Mouse (Mus musculus): ENCODE results near the gene Fgf13.

The Fgf13 gene

DNA sequence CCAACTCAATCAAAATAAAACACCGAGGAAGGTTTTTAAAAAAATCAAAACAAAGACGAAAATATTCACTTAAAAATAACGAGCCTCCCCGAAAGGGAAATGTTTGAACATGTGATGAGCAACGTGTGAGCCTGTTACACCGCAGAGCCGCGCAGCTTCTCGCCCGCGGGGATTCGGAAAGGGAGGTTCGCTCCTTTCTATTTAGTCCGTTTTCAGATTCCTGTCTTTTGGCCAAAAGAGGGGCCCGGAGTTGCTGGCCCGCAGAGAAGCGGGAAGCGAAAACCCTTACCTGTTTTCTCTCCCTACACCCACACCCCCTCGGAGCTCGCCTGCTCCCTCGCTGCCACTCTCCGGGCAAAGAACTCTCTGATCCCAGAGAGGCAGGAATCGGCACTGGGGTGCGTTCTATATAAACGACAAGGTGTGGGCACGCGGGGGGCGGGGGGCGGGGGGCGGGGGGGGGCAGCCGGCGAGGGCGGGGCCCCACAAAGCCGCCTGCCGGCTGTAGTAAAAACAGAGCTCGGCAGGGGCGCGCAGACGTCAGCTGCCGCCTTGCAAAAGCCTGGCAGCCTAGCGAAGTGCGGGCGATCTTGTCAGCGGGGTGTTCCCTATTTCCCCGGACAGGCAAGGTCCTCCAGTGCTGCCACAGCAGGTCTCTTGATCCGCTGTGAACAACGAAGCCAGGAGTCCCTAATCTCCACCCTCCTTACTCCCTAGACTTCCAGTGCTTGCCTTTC lies at the start of gene Fgf13:
Fgf13 (minus strand) TSS at position 377 of the 737 bp plus-strand sequence.
- no peak for DNase-seq (ENCODE audit: low spot score)

DNA sequence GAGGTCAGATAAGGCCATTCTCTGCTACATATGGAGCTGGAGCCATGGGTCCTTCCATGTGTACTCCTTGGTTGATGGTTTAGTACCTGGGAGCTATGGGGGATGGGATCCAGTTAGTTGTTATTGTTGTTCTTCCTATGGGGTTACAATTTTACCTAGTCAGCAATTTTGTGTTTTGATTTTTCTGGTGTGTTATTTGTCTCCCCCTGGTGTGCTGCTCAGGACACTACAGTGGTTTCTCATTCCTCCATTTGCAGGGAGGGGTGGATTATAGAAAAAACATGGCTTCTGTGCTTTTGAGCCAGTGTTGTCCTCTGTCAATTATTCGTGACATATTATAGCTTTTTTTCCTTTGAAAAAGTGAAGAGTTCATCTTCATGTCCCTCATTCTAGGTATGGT lies 38.7 kb upstream of the Fgf13 start:
- no peak for DNase-seq (ENCODE audit: low spot score)

DNA sequence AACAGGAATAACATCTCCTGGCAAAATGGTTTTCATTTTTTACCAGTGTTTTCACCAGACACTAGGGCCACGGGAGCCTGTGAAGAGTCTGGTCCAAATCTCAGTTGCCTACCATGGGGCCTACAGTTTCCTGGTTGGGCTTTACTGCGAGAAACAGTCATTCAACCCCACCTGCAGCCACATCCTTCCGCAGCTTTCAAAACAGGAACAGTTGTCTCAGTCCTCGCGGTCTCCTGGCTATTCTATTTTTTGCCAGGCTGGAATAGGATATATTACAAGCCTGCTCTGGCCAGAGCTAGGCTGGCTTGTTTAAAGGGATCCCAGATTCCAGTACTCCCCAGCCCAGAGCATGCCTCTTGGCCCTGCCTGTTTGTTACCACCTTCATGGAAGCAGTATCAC lies 21.2 kb upstream of the Fgf13 start:
- DNase-seq (ENCODE audit: low spot score) = no peak

DNA sequence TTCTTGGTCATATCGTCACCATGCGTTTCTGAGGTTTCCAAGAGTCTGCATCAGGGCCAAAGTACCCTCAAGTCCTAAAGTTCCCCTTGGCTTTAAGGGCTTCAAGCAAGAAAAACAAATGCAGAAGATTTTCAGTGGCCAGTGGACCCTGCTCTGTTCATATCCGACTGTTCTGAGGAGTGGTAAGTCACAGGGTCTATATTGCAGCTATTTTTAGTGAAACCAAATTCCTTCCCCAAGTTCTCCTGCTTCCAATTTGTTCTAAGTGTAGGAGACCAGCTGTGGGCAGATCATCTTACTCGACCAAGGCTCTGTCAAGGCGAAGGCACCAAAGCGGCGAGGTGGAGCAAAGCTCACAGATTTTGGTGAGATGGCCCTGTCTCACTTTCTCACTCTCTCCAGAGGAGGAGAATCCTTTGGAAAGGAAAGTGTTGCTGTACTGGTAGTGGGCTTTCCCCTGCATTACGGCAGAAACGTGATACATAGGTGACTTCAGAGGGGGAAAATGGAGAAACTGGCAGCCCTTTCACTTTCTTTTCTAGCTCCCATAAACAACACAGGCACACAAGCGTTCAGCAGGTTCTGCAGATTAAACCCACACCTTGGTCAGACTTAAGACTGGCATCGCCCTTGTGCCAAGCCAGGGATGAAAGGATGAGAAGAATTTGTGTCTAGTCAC lies 17.8 kb upstream of the Fgf13 start:
- no peak for DNase-seq (ENCODE audit: low spot score)

DNA sequence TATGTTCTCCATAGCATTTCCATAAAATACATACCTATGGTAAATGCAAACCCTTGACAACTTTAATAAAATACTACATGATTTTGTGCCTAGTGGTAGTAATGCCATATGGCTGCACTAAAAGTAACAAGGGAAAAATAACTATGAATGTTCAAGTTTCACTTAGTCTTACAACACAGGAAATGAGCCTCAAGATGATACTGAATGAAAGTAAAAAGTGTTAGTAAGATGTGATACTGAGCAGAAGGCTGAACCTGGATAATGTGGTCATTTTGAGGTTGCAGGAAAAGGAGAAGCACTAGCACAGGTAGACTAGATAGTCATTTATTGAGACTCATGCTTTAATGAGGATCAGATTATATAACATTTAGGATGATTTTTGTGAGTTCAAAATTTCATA lies 16.2 kb upstream of the Fgf13 start:
- no peak for DNase-seq (ENCODE audit: low spot score)

DNA sequence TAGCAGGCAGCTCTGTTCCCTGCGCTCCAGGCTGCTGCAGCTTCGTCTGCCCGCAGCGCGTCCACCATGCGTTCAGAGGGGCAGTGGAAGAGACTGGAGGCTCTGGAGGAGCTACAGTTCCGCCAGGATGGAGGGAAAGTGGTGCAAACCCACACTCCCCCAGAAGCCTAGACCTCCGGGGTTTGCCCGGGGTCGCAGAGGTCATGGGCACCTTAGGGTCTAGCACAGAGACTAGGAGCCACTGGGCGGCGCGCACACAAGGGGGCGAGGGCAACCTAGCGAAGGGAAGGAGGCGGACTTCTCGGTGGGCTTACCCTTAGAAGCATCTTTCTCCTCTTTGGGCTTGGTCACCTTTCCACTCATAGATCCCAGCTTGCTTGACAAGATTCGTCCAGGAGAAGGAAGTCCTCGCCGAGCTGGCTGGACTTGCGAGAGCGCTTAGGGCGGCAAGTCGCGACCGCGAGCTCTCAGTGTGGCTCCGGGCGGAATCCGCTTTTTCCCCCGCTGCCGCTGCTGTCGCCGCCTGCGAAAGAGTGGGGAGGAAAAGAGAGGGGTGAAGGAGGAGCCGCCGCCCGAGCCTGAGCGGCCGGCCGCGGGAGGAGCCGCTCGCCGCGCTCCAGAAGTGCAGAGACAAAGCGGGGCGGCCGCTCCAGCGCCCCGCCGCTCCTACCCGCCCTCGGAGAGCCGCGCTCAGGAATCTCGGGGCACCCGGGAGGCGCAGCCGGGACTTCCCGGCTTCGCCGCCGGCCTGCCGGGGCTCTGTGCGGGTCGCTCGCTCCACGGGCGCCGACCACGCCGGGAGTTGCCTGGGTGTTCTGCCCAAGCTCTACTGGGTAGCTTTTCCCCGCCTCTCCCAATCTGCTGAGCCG lies 811 bp downstream of the Fgf13 start:
- no peak for DNase-seq (ENCODE audit: low spot score)

DNA sequence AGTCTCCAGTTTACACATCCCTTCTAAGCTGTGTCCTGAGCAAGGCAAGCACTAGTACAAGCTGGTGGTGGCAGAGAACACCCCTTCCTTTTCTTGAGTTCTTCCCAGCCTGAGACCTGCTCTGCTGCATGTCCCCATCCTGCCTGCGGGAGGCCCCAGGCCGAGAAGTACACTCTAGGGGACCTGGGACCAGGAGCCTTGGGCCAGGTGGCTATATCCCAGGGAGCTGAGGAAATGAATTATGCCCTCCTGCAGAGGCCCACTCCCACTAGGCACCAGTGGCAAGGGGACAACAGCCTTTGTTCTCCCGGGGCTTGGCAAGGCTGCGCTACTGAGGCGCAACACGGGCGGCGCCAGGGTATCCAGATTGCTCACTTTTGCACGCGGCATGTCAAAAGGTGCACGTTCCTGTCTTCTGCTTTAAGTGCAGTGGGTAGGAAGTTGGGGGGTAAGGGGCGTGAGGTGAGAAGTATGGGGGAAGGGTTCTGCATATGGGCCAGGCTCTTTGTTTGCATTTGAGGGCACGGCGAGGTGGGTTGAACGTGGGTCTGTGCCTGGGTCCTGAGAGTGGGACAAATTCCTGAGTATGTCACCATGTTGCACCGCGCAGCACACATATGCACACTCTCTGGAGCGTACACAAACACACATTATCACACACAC lies 1.7 kb downstream of the Fgf13 start:
- DNase-seq (ENCODE audit: low spot score) = no peak

DNA sequence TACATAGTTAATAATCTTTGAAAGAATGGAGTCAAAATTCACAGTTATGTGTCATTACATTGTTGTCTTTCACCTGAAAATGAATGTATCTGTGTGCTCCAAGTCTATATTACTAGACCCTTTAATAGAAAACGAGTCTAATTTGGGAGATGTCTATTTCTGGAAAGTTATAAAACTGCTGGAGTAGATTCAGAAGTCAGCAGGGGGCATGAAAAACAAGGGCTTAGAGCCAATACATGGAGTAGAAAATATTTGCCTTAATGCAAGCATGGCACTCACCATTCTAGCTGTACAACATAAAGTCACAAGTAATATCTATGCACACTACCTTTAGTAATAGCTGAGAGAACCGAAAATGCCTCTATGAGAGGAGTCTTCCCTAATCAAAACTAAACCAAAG lies 19.9 kb downstream of the Fgf13 start:
- DNase-seq (ENCODE audit: low spot score) = no peak

DNA sequence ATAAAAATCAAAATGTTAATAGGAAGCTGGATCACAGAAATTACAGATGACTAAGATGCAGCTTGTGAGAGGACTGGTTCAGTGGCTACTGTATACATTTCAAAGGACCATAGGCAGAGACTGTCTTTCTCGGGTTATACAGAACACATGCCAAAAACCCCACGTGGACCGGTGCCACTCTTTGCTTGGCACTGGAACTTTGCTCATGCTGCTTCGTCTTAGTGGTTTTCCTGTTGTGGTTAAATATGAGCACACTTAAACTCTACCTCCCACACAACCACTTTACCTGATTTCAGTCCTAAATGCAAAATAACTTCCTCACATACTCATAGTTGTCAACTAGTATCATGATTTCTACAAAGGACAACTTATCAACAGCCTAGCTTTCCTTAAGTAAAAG lies 59.6 kb downstream of the Fgf13 start:
- no peak for DNase-seq (ENCODE audit: low spot score)

DNA sequence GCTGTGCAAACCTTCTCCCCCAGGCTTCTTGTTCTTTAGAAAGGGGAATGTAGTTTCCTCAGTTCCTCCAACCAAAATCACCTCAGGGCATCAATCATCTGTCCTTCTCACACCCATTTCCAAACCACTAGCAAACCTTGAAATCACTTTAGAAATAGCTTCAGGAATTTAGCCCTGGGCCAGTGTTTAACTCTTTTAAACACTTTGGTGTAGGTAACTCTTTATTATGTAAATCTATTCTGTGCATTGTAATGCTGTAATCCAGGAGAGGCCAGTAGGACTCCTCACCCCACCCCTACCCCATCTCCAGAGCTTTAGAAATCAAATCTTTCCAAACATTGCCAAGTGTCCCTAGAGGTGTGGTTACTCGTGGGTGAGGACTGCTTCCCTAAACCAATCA lies 74.5 kb downstream of the Fgf13 start:
- DNase-seq (ENCODE audit: low spot score) = no peak

DNA sequence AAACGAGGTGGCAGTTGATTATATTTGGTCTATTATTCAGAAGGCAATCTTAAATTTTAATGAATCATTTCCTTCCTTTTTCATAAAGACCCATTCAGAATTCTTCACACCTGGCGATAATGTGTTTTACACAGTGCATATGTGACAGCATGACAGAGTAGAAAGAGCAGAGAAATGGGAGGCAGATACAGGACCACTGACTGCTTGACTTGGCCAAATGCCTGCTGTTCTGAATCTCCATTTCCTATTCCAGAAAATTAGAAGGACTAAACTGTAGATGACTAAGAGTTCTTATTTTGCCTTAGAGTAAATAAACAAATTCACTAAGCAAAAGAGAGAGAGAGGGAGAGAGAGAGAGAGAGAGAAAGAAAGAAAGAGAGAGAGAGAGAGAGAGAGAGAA lies 82.4 kb downstream of the Fgf13 start:
- no peak for DNase-seq (ENCODE audit: low spot score)

DNA sequence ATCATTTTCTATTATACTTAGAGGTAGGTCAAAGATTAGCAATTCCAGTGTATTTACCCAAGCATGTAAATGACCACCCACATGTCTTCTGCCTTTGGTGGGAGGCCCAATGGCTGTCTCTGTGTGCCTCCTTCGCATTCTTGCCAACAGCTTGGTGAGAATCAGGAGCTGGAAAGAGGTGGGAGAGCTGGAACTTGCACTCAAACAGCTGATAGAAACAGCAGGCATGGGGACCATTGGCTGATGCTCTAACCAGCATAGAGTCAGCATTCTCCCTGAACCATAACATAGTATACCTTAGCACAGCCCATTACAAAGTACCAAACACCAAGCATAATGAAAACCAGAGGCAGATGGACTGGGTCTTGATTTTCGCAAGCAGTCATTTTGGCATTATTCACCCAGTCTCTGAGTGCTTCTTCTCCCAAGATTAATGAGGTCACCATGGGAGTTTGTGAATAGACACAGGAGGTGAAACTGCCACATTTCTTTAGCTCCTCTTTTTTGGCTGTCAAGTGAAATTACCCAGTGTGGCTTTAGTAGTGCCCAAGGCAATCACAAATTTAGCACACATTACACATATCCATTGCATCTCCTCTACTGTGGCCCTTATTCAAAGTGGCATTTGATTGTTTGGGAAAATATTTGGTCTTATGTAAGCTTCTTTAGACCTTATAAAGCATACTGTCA lies 165.1 kb downstream of the Fgf13 start:
- no peak for DNase-seq (ENCODE audit: low spot score)

DNA sequence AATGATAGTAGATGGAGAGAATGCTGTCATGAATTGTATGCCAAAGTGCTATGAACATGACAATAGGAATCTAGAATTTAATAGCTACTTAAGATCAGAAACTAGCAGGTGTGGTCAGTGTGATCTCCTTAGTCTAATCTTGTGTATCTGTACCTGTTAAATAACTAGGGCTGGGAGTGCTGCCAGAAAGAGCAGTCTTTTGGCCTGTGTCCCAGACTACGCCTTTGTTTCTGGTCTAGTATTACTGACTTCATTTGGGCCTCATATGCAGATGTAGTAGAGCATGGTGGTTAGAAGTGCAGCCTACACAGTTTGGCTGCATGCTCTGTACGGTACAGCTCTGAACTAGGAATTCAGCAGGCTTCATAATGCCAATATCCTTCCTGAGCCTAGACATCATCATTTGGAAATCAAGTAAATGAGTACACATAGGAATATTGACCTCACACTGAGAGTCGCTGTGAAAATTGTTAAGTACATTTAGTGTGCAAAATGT lies 276.9 kb downstream of the Fgf13 start:
- DNase-seq (ENCODE audit: low spot score) = no peak

DNA sequence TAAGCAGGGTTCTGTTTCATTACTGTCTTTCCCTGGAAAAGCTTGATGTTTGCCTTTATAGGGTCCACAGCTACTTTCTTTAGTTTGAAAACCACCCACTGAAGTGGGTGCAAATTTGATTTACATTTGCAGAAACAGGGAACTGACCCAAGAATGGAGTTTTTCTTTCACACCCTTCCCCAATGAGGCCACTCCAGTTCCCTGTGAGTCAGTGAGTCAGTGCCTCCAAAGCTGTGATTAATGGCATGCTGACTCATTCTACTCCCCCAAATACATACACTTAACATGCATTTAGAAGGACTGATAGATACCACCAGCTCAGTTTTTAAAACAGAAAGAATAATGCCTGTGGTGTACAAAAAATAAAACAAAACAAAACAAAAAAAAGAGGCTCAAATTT lies 316.3 kb downstream of the Fgf13 start:
- no peak for DNase-seq (ENCODE audit: low spot score)

DNA sequence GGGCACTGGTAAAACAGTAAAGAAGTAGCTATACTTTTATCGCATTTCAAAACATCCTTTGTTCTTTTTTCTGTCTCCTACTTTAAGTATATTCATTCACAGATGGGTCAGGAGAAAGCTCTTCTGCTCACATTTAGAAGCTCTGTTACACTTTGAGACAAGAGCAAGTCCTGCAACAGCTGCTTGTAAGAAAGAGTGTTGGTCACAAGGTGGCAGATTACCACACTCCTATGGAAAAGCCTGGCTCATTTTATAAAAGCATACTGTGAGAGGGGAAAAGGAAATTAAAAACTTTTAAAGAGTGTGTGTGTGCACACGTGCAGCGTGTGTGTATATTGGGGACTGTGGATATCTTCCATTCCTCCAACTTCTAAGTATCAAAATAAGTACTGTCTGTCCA lies 324.1 kb downstream of the Fgf13 start:
- no peak for DNase-seq (ENCODE audit: low spot score)

DNA sequence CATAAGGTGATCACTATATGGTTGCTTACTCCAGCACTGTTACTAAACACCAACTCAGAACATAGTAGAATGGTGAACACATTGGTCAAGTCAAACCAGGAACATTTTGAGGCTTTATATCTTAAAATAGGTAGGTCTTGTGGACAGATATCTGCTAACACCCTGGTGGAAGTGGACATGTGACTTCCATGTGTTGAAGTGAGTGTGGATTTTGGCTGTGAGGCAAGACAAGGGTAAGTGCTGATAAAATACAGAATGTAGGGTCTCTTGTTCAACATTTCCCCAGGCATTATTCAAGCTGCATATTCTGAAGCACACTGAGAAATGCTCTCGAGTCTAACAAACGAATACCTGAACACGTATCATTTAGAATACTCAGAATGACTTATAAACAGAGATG lies 324.7 kb downstream of the Fgf13 start:
- DNase-seq (ENCODE audit: low spot score) = no peak

DNA sequence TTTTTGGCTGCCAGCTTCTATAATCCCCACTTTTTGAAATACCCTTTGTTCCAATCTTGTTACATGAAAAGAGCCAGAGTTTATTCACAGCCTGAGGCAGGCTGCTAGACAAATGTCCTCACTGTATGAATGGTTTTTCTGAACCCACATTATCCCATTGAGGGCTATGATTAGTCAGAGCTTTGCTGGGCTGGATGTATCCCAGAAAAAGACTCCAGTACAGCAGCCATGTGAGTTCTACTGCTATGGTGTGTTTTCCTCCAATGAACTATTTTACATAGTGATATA lies 326.5 kb downstream of the Fgf13 start:
- DNase-seq (ENCODE audit: low spot score) = no peak

DNA sequence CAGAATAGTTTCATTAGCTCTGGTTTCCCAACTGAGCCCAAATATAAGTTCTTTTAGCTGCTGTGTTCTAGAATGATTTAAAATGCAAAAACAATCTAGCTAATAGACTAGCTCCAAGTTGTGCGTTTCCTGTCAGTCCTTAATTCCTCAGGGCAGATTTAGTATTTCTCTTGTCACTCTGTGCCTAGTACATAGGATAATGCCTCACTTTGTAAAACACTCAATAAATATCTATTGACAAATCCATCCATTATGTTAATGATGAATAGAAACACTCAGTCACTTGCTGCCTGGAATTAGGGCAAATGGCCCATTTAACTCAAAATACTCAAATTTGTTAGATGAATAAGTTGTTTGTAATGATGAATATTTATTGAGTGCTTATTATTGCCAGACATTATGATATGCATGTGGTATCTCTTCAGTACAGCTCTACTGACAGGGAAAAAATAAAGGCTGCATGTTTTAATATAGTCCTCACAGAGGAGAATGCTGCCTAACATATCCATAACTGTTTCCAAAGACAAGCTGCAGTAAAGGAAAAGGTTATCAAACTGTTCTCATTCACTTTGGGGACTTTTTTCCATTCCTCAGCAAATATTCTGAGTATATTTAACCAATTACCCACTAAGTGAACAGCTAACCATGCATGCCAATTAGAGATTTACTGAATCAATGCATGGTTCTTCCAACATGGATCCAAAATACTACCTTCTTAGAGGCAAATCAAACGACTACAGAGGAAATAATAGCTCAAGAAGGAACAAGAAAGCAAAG lies 327.0 kb downstream of the Fgf13 start:
- DNase-seq (ENCODE audit: low spot score) = no peak

DNA sequence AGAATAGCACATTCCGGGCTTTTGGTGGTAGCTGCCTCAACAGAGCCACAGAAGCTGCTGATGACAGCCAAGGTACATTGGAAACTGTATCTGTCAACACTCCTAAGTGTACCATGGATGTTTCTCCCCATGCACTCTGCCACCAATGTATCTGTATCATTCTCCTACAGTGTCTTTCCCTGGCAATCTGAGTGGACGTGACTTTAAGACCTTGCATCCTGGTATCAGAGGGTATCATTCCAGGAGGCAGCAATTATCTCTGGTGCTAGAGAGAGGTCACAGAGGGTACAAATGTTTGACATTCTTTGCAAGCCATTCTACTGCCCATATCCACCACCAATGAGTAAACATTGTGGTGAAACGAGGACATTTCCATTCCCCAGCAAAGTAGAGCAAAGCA lies 347.2 kb downstream of the Fgf13 start:
- no peak for DNase-seq (ENCODE audit: low spot score)

DNA sequence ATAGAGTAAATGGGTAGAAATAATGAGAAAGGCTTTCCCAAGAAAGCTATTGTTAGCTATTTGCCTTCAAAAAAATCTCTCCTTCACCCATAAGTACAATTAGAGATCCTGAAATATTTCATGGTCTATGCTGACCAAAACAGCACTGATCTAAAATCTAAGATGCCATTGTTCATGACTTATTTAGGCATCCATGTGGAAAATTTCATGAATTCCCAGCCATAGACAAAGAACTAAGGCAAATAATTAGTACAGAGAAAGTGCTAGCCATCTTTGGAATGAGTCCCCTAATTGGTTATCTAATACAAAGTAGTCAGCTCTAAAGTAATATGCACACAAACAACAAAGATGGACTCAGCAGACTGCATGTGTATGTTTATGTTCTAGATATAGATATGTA lies 366.7 kb downstream of the Fgf13 start:
- DNase-seq (ENCODE audit: low spot score) = no peak

DNA sequence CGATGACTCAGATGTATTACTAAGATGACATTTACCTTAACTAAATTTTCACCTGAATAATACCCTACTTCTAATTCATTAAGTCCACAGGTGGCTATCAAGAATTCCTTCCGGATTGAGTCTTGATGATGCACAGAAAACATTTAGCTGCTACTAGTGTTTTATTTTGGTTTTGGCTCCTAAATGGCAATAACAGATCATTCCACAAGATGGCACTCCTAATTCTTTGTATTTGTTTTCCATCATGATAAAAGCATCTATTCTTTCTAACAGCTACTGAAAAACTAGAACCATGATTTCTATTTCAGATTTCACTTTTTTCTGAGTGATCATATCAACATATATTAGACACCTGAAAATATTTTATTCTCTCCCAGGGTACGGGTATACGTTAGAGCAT lies 373.7 kb downstream of the Fgf13 start:
- no peak for DNase-seq (ENCODE audit: low spot score)
